Mouse (Mus musculus) effector memory CD4-positive, alpha-beta T cell, adult 5 months (primary cell): ENCODE measurements around the gene Commd4. TPM values are rescaled to one million over a fixed set of nuclear protein-coding genes. Genes with fewer than 3 reads are reported as not detected.

Source experiments
- polyA plus RNA-seq: library from polyadenylated mRNA; unstranded; fragments of 100-300 nt; shearing (Covaris generic); gene quantifications from one replicate; pipeline ENCODE4 v1.2.1, GENCODE M21; 2017

Commd4 gene
- 165 TPM for polyA plus RNA-seq

GRCm38 (mm10) chr9:57158013-57158470 is at the start of gene Commd4:
Commd4 (minus strand) TSS chr9:57158331.

GRCm38 (mm10) chr9:57148144-57148878 is 9.8 kb downstream of the Commd4 start, which contains the start of gene Neil1:
Neil1 (minus strand) TSS chr9:57148305.

GRCm38 (mm10) chr9:57130577-57131433 is 27.3 kb downstream of the Commd4 start, which contains the start of gene Man2c1:
Man2c1 (plus strand) TSS chr9:57130690.

Other genes with a start within 250 kb of the Commd4 start
- gene Snx33, start 230.0 kb downstream of the Commd4 start, polyA plus RNA-seq: 7.6 TPM
- 66.6 TPM for gene Imp3, start 220.9 kb downstream of the Commd4 start, polyA plus RNA-seq
- 16.3 TPM for gene Snupn, start 207.5 kb downstream of the Commd4 start, polyA plus RNA-seq
- 15.1 TPM for gene Ptpn9, start 163.4 kb downstream of the Commd4 start, polyA plus RNA-seq
- 30.3 TPM for gene Sin3a, start 86.3 kb downstream of the Commd4 start, polyA plus RNA-seq
- gene Man2c1, start 27.6 kb downstream of the Commd4 start, polyA plus RNA-seq: 92.2 TPM
- gene Neil1, start 10.0 kb downstream of the Commd4 start, polyA plus RNA-seq: 72.0 TPM
- gene Trcg1, start 78.2 kb upstream of the Commd4 start, polyA plus RNA-seq: not detected
- gene 1700017B05Rik, start 104.3 kb upstream of the Commd4 start, polyA plus RNA-seq: 16.6 TPM